Mouse (Mus musculus) regulatory T cell (primary cell): Measurements from ENCODE around the gene Srprb.
"Not testable (repeated sequence)": the region's sequence is repeated elsewhere in the genome, so short reads cannot be mapped to it uniquely, and the experiment has no call there.

Source experiments
- in situ Hi-C: fragments of 300-600 bp; cut with MboI, MseI; formaldehyde crosslinking; loops from one replicate; pipeline ENCODE4 v1.15.1; 2025; ENCODE audit warnings: high pct_unique_total_duplicates

Gene Srprb

GRCm38 (mm10) chr9:103212654-103213420 is 10.9 kb upstream of the Srprb start:
- in situ Hi-C loops: no loop called here

- in situ Hi-C loops: no loop called here
These were observed 7.0 kb upstream of the Srprb start for GRCm38 (mm10) chr9:103208802-103209423.

GRCm38 (mm10) chr9:103207846-103208245 is 5.9 kb upstream of the Srprb start:
- in situ Hi-C loops: no loop called here

- in situ Hi-C loops: no loop called here
These were observed 3.8 kb upstream of the Srprb start for GRCm38 (mm10) chr9:103205786-103206185.

- in situ Hi-C loops: no loop called here
These were observed 13.5 kb downstream of the Srprb start for GRCm38 (mm10) chr9:103188416-103188815.

GRCm38 (mm10) chr9:103186747-103187146 is 15.2 kb downstream of the Srprb start:
- in situ Hi-C loops: no loop called here

GRCm38 (mm10) chr9:103185946-103186345 is 16.0 kb downstream of the Srprb start:
- in situ Hi-C loops: no loop called here

GRCm38 (mm10) chr9:103184855-103185254 is 17.1 kb downstream of the Srprb start:
- in situ Hi-C loops: no loop called here

GRCm38 (mm10) chr9:103181886-103182285 is 20.1 kb downstream of the Srprb start:
- in situ Hi-C loops: no loop called here

- in situ Hi-C loops: no loop called here
These were observed 21.0 kb downstream of the Srprb start for GRCm38 (mm10) chr9:103180807-103181565.

- in situ Hi-C loops: no loop called here
These were observed 21.6 kb downstream of the Srprb start for GRCm38 (mm10) chr9:103180303-103180702.

- in situ Hi-C loops: loop anchor here (10.0 kb wide), 1 partner anchor 461 kb away; the partner anchor contains the start of gene Amotl2
These were observed 26.2 kb downstream of the Srprb start for GRCm38 (mm10) chr9:103175692-103176091.

- in situ Hi-C loops: loop anchor here (10.0 kb wide), 1 partner anchor 460 kb away; the partner anchor contains the start of gene Amotl2
These were observed 27.0 kb downstream of the Srprb start for GRCm38 (mm10) chr9:103174771-103175519.

GRCm38 (mm10) chr9:103168771-103169170 is 33.2 kb downstream of the Srprb start:
- in situ Hi-C loops: no loop called here

GRCm38 (mm10) chr9:103168046-103168445 is 33.9 kb downstream of the Srprb start:
- in situ Hi-C loops: no loop called here

GRCm38 (mm10) chr9:103163806-103164205 is 38.1 kb downstream of the Srprb start:
- in situ Hi-C loops: no loop called here

- in situ Hi-C loops: not testable (repeated sequence)
These were observed 46.8 kb downstream of the Srprb start for GRCm38 (mm10) chr9:103155158-103155557.

- in situ Hi-C loops: no loop called here
These were observed 47.4 kb downstream of the Srprb start for GRCm38 (mm10) chr9:103154568-103154967.

GRCm38 (mm10) chr9:103153286-103153685 is 48.7 kb downstream of the Srprb start:
- in situ Hi-C loops: no loop called here

GRCm38 (mm10) chr9:103149074-103149799 is 52.7 kb downstream of the Srprb start:
- in situ Hi-C loops: no loop called here

- in situ Hi-C loops: no loop called here
These were observed 54.8 kb downstream of the Srprb start for GRCm38 (mm10) chr9:103147103-103147502.
